Mouse (Mus musculus): Measurements from ENCODE around the gene Tmem147. TPM values are rescaled to one million over a fixed set of nuclear protein-coding genes. Genes with fewer than 3 reads are reported as not detected.
"Not testable (repeated sequence)": the region's sequence is repeated elsewhere in the genome, so short reads cannot be mapped to it uniquely, and the experiment has no call there.

The Tmem147 gene
- polyA plus RNA-seq, 1 experiment from 2014 or later = 181 TPM

DNA sequence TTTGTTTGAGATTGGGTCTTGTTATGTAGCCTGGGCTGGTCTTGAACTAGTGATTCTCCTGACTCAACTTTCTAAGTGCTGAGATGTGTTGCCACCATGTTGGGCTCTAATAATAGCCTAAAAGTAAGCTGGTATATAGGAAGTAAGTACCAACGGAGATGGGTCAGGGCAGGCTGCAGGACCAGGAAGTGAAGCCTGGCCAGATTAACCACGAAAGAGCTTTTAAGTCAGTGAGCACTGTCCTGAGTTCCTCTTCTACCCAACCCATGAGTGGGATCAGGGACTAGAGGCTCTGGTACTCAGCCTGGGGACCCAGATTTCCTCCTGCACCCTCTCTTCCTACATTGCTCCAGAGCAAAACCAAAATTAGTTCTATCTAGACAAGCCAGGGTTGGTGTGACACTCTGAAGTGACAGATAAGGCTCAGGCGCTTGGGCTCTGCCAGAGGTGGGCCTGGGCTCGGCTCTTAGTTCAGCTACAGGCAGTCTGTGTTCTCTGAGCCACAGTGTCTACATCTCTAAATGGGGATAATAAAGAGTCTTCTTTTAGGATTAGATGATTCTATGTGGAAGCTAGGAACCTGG, 32.5 kb upstream of the Tmem147 start:
- peaks cover 13% of the 10 kb centered on the region for H3K27me3 ChIP-seq (replicated peaks; ENCODE audit: control insufficient read depth, insufficient read depth, low read length)
- DNase-seq (ENCODE audit: low spot score) (no peak), ATAC-seq (replicated peaks; ENCODE audit: low FRiP score) (peak; percentile 45; the same call in 1 of the 2 replicates)
- H3K4me3 ChIP-seq (ENCODE audit: low read depth, low read length) = no peak overlapping the region
- peaks cover 6% of the 10 kb centered on the region for H3K4me1 ChIP-seq (replicated peaks; ENCODE audit: control insufficient read depth, insufficient read depth, low read length)
- 39% methylated on average over 4 of the region's 4 CpGs for WGBS
- no peak overlapping the region for H3K9ac ChIP-seq (ENCODE audit: low read depth, low read length)
- no peaks in the 10 kb centered on the region for H3K9me3 ChIP-seq (ENCODE audit: control insufficient read depth, low read length)
- no peaks in the 10 kb centered on the region for H3K36me3 ChIP-seq (ENCODE audit: control insufficient read depth, insufficient read depth, low read length)
- H3K4me2 ChIP-seq = no peak overlapping the region
- H3K27ac ChIP-seq (ENCODE audit: low read depth, low read length) = no peak overlapping the region

DNA sequence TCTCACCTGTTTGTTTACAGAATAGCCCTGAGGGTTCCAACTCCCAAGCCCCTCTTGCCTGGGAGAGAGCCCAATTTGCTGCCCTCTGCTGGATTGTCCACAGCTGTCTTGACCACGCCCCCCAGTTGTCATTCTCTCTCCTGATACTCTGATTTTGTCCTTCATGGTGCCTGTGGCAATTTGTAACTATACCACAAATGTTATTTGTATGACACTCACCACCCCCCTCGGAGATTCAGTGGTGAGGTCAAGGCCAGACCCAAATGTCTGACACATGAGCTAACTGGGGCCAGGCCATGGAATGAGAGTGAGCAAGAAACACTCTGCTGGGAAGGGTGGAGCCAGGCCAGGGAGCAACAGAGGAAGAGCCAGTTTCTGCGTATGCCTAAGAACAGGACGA, 29.5 kb upstream of the Tmem147 start:
- DNase-seq (ENCODE audit: low spot score) (no peak), ATAC-seq (replicated peaks; ENCODE audit: low FRiP score) (no peak)
- WGBS = 38% methylated on average over 4 of the region's 4 CpGs

DNA sequence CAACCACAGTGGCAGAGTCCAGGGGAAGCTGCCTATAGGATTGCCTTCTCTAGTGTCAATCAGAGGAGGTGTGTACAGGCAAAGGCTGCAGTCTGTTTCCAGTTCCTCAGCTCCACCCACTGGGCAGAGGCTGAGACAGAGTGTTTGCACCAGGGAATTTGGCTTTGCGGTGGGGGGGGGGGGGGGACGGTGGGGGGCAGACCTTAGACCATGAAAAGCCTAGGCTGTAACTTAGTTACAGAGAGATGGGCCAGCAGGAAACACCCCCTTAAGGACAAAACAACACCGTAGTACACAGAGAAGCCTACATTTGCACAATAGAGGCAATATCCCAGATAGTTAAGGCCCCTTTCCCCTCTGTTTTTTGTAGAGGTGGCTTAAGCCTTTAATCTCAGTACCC, 27.7 kb upstream of the Tmem147 start:
- Histone ChIP-seq H3K4me3 (ENCODE audit: low read depth, low read length) (no peak overlapping the region), H3K4me2 (no peak overlapping the region), H3K27ac (ENCODE audit: low read depth, low read length) (no peak overlapping the region), H3K36me3 (ENCODE audit: control insufficient read depth, insufficient read depth, low read length) (peaks cover 3% of the 10 kb centered on the region; the same call in 1 of the 2 replicates), H3K27me3 (replicated peaks; ENCODE audit: control insufficient read depth, insufficient read depth, low read length) (no peaks in the 10 kb centered on the region), H3K4me1 (replicated peaks; ENCODE audit: control insufficient read depth, insufficient read depth, low read length) (peaks cover 5% of the 10 kb centered on the region), H3K9ac (ENCODE audit: low read depth, low read length) (no peak overlapping the region), H3K9me3 (ENCODE audit: control insufficient read depth, low read length) (peaks cover 6% of the 10 kb centered on the region; the same call in 1 of the 2 replicates)
- DNase-seq (ENCODE audit: low spot score) (no peak), ATAC-seq (replicated peaks; ENCODE audit: low FRiP score) (no peak)
- 51% methylated on average over 3 of the region's 3 CpGs for WGBS

More for the DNA sequence above, 29.5 kb upstream of the Tmem147 start:
- H3K4me1 ChIP-seq (replicated peaks; ENCODE audit: control insufficient read depth, insufficient read depth, low read length) = peaks cover 6% of the 10 kb centered on the region
- no peak overlapping the region for H3K9ac ChIP-seq (ENCODE audit: low read depth, low read length)
- H3K27ac ChIP-seq (ENCODE audit: low read depth, low read length) = no peak overlapping the region
- peaks cover 3% of the 10 kb centered on the region; the same call in 1 of the 2 replicates for H3K36me3 ChIP-seq (ENCODE audit: control insufficient read depth, insufficient read depth, low read length)
- peaks cover 6% of the 10 kb centered on the region; the same call in 1 of the 2 replicates for H3K9me3 ChIP-seq (ENCODE audit: control insufficient read depth, low read length)
- H3K4me2 ChIP-seq = no peak overlapping the region
- H3K4me3 ChIP-seq (ENCODE audit: low read depth, low read length) = no peak overlapping the region
- H3K27me3 ChIP-seq (replicated peaks; ENCODE audit: control insufficient read depth, insufficient read depth, low read length) = peaks cover under 1% of the 10 kb centered on the region; the same call in 1 of the 2 replicates

DNA sequence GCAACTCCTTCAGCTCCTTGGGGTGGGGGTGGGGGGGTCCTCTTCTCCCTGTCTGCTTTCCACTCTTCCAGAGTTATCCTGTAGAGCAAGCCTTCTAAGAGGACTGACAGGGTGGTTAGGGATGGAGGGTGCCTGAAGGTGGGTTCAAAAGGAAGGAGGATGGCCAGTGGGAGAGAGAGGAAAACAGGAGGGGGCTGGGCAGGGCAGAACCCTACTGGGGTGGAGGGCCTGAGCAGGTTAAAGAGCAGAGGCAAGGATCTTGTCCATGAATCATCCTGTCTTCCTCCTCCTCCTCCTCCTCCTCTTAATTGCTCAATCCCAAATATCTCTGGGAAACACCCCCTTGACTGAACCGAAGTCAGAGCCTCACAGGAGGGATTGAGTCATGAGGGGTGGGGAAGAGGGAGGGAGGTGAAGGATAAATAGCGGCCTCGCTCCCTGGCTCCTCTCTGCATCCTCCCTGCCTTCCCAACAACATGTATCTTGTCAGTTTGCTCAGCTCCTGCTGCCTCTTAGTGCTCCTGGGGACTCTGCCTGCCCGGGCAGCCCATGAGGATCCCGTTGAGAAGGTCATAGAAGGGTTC, 21.8 kb upstream of the Tmem147 start, which contains the start of gene Sbsn:
Sbsn (plus strand) TSS at position 386 of the 584 bp plus-strand sequence.
- ATAC-seq (replicated peaks; ENCODE audit: low FRiP score) (no peak), DNase-seq (ENCODE audit: low spot score) (no peak)
- Histone ChIP-seq H3K27me3 (replicated peaks; ENCODE audit: control insufficient read depth, insufficient read depth, low read length) (no peaks in the 10 kb centered on the region), H3K9me3 (ENCODE audit: control insufficient read depth, low read length) (peaks cover 6% of the 10 kb centered on the region; the same call in 1 of the 2 replicates), H3K27ac (ENCODE audit: low read depth, low read length) (no peak within 1 kb of the TSS), H3K4me1 (replicated peaks; ENCODE audit: control insufficient read depth, insufficient read depth, low read length) (no peaks in the 10 kb centered on the region), H3K36me3 (ENCODE audit: control insufficient read depth, insufficient read depth, low read length) (peaks cover 3% of the 10 kb centered on the region; the same call in 1 of the 2 replicates), H3K4me2 (no peak within 1 kb of the TSS), H3K4me3 (ENCODE audit: low read depth, low read length) (no peak within 1 kb of the TSS), H3K9ac (ENCODE audit: low read depth, low read length) (no peak within 1 kb of the TSS)
- 54% methylated on average over 5 of the region's 5 CpGs for WGBS

DNA sequence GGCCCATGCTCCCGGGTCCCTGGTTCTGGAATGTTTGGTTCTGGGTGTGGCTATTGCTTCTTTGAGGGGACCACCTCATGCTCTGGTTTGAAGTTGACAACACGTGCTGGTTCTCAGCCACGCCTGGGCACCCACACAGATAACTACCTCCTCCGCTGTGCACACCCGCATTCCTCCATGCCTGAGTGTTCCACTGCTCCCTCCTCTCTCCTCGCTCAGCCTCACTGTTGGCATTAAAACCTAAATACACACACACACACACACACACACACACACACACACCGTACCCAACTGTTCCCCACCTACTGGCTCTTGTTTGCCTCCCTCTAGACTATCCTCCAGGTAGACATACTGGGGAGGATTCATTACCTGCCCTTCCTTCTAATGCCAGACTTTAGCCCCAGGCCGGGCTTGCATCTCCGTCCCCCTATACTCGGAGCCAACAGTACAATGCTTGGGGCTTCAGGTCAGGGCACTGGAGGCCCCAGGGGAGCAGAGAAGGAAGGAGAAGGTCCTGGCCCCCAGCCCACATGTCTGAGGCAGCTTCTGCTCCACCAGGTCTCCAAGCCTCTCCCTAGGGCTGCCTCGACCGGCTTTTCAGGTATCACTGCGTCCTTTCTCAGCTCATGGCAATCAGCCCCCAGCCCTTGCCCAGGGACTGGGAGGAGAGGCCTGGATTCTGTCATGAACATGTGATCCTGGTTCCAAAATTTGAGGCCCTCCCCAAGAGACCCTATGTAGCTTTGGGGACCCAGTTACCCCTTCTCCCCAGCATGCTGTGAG, 20.7 kb upstream of the Tmem147 start:
- DNase-seq (ENCODE audit: low spot score) (no peak), ATAC-seq (replicated peaks; ENCODE audit: low FRiP score) (no peak)
- Histone ChIP-seq H3K27ac (ENCODE audit: low read depth, low read length) (no peak overlapping the region), H3K9me3 (ENCODE audit: control insufficient read depth, low read length) (peaks cover 5% of the 10 kb centered on the region; the same call in 1 of the 2 replicates), H3K4me2 (no peak overlapping the region), H3K27me3 (replicated peaks; ENCODE audit: control insufficient read depth, insufficient read depth, low read length) (no peaks in the 10 kb centered on the region), H3K4me1 (replicated peaks; ENCODE audit: control insufficient read depth, insufficient read depth, low read length) (no peaks in the 10 kb centered on the region), H3K36me3 (ENCODE audit: control insufficient read depth, insufficient read depth, low read length) (no peaks in the 10 kb centered on the region; the same call in 1 of the 2 replicates), H3K9ac (ENCODE audit: low read depth, low read length) (no peak overlapping the region), H3K4me3 (ENCODE audit: low read depth, low read length) (no peak overlapping the region)
- 81% methylated on average over 13 of the region's 13 CpGs for WGBS

DNA sequence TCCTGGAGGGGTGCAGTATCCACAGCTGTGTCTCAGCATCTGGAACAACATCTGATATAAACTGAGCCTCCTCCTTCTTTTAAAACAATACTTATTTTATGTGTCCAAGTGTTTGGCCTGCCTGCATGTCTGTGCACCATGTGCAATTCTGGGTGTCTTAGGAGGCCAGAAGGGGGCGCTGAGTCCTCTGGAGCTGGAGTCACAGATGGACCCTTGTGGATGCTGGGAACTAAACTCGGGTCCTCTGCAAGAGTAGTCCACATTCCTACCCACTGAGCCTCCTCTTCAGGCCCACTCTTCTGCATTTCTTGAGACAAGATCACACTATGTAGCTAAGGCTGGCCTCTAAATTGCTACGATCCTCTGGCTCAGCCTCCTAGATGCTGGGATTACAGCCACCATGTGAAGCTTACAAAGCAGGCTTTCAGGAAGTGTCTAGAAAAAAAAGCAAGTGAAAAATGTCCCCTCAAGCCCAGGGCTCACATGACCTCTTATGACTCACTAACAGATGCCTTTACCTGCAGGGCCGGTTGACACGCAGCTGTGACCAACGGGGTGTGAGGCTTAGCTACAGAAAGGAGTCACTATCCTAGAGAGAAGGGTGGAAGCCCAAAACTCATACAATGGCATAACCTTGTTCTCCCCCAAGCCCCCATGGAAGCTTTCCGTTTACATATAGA, 18.3 kb upstream of the Tmem147 start:
- ATAC-seq (replicated peaks; ENCODE audit: low FRiP score) = no peak

DNA sequence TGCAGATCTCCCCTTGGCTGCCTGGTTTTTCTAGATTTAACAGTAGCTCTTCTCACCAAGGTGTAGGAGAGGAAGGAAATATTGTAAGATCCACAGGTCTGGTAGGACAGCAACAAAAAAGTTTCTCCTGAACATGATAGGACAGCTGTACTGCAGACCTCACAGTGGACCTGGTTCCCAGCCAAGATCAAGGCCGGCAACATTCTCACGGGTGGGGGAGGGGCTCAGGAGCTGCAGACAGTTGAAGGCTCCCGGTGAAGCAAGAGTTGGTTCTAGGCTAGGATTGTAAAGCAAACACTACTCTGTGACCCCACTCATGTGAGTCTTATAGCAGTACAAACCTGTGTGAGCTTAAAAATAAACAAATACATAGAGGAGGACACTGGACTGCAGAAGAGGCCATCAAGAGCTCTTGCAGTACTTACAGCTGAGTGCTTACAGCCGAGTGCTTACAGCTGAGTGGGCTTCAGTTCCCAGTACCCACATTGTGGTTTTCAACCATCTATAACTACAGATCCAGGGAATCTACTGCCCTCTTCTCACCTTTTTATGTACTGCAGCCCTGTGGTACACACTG, 14.8 kb upstream of the Tmem147 start:
- Histone ChIP-seq H3K9me3 (ENCODE audit: control insufficient read depth, low read length) (no peaks in the 10 kb centered on the region; the same call in 1 of the 2 replicates), H3K4me1 (replicated peaks; ENCODE audit: control insufficient read depth, insufficient read depth, low read length) (no peaks in the 10 kb centered on the region), H3K9ac (ENCODE audit: low read depth, low read length) (no peak overlapping the region), H3K4me2 (no peak overlapping the region), H3K4me3 (ENCODE audit: low read depth, low read length) (no peak overlapping the region), H3K27ac (ENCODE audit: low read depth, low read length) (no peak overlapping the region), H3K27me3 (replicated peaks; ENCODE audit: control insufficient read depth, insufficient read depth, low read length) (no peaks in the 10 kb centered on the region), H3K36me3 (ENCODE audit: control insufficient read depth, insufficient read depth, low read length) (no peaks in the 10 kb centered on the region; the same call in 1 of the 2 replicates)
- DNase-seq (ENCODE audit: low spot score) = no peak
- ATAC-seq (replicated peaks; ENCODE audit: low FRiP score) = no peak
- WGBS = 40% methylated on average over 4 of the region's 4 CpGs

More for the DNA sequence above, 18.3 kb upstream of the Tmem147 start:
- Histone ChIP-seq H3K4me3 (ENCODE audit: low read depth, low read length) (no peak overlapping the region), H3K9ac (ENCODE audit: low read depth, low read length) (no peak overlapping the region), H3K9me3 (ENCODE audit: control insufficient read depth, low read length) (no peaks in the 10 kb centered on the region), H3K27me3 (replicated peaks; ENCODE audit: control insufficient read depth, insufficient read depth, low read length) (no peaks in the 10 kb centered on the region), H3K36me3 (ENCODE audit: control insufficient read depth, insufficient read depth, low read length) (no peaks in the 10 kb centered on the region; the same call in 1 of the 2 replicates), H3K4me2 (no peak overlapping the region), H3K27ac (ENCODE audit: low read depth, low read length) (no peak overlapping the region), H3K4me1 (replicated peaks; ENCODE audit: control insufficient read depth, insufficient read depth, low read length) (no peaks in the 10 kb centered on the region)
- DNase-seq (ENCODE audit: low spot score) = no peak
- 81% methylated on average over 7 of the region's 7 CpGs for WGBS

DNA sequence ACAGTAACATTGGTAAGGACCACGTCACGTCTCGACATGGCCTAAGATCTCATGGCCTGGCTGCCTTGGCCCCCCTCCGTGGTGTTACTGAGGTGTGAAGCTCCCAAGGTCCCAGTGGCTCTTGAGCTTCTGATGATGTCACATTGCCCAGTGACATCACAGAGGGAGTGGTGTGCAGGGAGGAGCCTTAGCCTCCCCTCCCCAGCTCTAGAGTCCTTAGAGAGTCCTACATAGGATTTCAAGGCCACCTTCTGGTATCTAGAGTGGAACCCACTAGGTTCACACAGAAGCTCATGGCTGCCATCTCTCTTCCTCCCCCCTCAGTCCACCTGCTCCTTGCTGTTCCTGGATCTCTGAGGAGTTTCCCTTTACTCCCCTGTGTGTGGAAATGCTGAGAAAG, 14.3 kb upstream of the Tmem147 start, which contains the start of gene Gapdhs:
Gapdhs (minus strand) TSS at position 65 of the 400 bp plus-strand sequence.
- not testable (repeated sequence) for H3K4me1 ChIP-seq (replicated peaks; ENCODE audit: control insufficient read depth, insufficient read depth, low read length); H3K9me3 ChIP-seq (ENCODE audit: control insufficient read depth, low read length); ATAC-seq (replicated peaks; ENCODE audit: low FRiP score); DNase-seq (ENCODE audit: low spot score); H3K27me3 ChIP-seq (replicated peaks; ENCODE audit: control insufficient read depth, insufficient read depth, low read length); H3K4me2 ChIP-seq; H3K36me3 ChIP-seq (ENCODE audit: control insufficient read depth, insufficient read depth, low read length); H3K9ac ChIP-seq (ENCODE audit: low read depth, low read length); H3K27ac ChIP-seq (ENCODE audit: low read depth, low read length); H3K4me3 ChIP-seq (ENCODE audit: low read depth, low read length)
- 80% methylated on average over 1 of the region's 4 CpGs for WGBS
